Mouse (Mus musculus): ENCODE data around the gene Csde1.

Csde1 gene

GRCm38 (mm10) chr3:103058207-103059157 is 38.3 kb downstream of the Csde1 start, which contains the start of gene Nras:
Gene Nras (plus strand): TSS chr3:103058285.
- DNase-seq (ENCODE audit: low read depth, low spot score) = peak; percentile 93

GRCm38 (mm10) chr3:103066927-103067326 is 46.7 kb downstream of the Csde1 start:
- DNase-seq (ENCODE audit: low read depth, low spot score) = no peak

- DNase-seq (ENCODE audit: low read depth, low spot score) = no peak
Observed at GRCm38 (mm10) chr3:103068971-103069370, 48.7 kb downstream of the Csde1 start.

- DNase-seq (ENCODE audit: low read depth, low spot score) = no peak
Observed at GRCm38 (mm10) chr3:103073771-103074170, 53.5 kb downstream of the Csde1 start, which contains the start of gene Ampd1. Gene Ampd1 (plus strand): TSS chr3:103074014.

GRCm38 (mm10) chr3:103075871-103076270 is 55.6 kb downstream of the Csde1 start:
- no peak for DNase-seq (ENCODE audit: low read depth, low spot score)

GRCm38 (mm10) chr3:103076476-103076875 is 56.2 kb downstream of the Csde1 start:
- DNase-seq (ENCODE audit: low read depth, low spot score) = no peak

GRCm38 (mm10) chr3:103079301-103079700 is 59.1 kb downstream of the Csde1 start:
- no peak for DNase-seq (ENCODE audit: low read depth, low spot score)

- DNase-seq (ENCODE audit: low read depth, low spot score) = peak; percentile 37
Observed at GRCm38 (mm10) chr3:103081051-103081450, 60.8 kb downstream of the Csde1 start.

DNA sequence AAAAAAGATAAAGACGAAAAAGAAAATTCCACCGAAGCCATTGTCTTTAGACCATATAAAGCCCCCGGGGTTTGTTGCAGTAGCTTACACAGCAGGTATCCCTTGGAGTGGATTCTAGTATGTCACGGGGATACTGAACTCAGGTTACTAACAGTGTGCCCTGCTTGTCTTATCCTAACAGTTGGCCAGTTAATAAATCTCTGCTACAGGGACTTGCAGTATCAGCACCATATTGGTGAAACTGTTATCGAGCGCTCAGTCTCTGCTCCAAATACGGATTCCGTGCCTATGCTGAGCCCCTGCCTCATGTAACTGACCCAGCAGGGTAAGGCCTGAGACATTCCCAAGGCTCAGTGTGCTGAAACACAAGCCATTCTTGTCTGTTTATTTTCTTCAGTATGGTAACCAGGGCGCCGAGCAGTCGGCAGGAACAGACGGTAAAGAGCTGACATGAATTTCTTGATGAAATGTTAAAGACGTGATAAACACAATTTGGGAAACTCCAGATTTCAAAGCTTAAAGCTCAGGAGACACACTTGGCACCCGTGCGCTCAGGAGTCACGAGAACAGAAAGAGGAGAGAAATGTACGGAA is 61.7 kb downstream of the Csde1 start:
- no peak for DNase-seq (ENCODE audit: low read depth, low spot score)

GRCm38 (mm10) chr3:103082761-103083160 is 62.5 kb downstream of the Csde1 start:
- no peak for DNase-seq (ENCODE audit: low read depth, low spot score)

GRCm38 (mm10) chr3:103085986-103086385 is 65.8 kb downstream of the Csde1 start:
- DNase-seq (ENCODE audit: low read depth, low spot score) = peak; percentile 98

- no peak for DNase-seq (ENCODE audit: low read depth, low spot score)
Observed at GRCm38 (mm10) chr3:103091753-103092152, 71.5 kb downstream of the Csde1 start.

GRCm38 (mm10) chr3:103098662-103099061 is 78.4 kb downstream of the Csde1 start:
- DNase-seq (ENCODE audit: low read depth, low spot score) = peak; percentile 85

DNA sequence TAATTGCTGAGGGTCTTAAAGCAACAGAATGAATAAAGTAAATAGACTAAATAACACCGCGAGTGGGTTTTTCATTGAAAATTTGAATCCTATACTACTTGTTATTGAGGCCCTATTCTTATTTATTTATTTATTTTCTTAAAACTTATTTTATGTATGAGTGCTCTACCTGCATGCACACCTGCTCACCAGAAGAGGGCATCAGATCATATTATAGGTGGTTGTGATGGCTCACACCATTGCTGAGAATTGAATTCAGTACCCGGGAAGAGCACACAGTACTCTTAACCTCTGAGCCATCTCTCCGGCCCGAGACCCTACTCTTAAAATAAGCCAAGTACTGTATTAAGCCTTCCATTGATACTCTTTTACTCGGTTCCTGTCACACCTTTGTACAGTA is 79.4 kb downstream of the Csde1 start:
- DNase-seq (ENCODE audit: low read depth, low spot score) = no peak

GRCm38 (mm10) chr3:103100735-103101134 is 80.5 kb downstream of the Csde1 start:
- DNase-seq (ENCODE audit: low read depth, low spot score) = peak; percentile 46

DNA sequence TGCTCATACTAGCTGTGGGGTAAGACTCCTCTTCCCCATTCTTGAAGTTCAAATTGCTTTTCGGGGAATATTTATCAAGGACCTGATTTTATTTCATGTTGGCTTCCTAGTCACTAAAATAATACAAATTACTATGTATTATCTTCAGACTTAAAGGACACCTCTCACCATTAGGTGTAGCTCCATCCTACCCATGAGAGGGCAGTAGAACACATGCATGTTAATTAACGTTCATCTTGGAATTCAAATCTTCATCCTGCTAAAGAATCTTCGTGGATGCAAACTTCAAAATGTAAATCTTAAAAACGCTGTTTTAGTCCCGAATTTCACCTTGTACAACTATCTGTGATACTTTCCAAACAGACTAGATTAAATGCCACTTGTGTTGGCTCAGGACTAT is 81.0 kb downstream of the Csde1 start:
- no peak for DNase-seq (ENCODE audit: low read depth, low spot score)

DNA sequence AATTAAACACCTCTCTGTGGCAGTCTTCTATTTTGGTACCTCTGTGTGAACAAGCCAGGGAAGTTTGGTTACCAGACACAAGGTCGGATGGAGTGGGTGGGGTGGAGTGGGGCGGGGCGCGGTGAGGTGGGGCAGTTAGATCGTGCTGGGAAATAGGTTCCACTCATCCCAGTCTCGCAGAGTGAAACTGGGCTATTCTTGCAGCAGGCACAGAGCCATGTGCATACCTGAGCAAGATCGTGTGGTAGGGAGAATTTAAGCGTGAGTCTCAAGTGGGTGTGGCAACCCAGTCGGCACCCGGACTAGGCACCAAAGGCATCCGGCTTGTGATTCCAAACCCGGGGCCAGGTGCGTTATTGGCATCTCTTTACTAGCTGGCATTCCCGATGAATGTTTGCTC is 81.7 kb downstream of the Csde1 start:
- peak; percentile 71 for DNase-seq (ENCODE audit: low read depth, low spot score)

GRCm38 (mm10) chr3:103102454-103103390 is 82.5 kb downstream of the Csde1 start, which contains the start of gene Dennd2c:
Gene Dennd2c (plus strand): TSS chr3:103102604.
- DNase-seq (ENCODE audit: low read depth, low spot score) = peak; percentile 95

All from ES-CJ7 (cell line).